Mouse (Mus musculus) retina, postnatal 7 days (tissue): ENCODE measurements around the gene Gns.

Source experiments
- DNase-seq: peaks from one replicate; pipeline ENCODE4 v3.0.0-alpha.2; 2012; ENCODE audit warnings: low read depth, low spot score

The Gns gene

GRCm38 (mm10) chr10:121365781-121366272 lies 937 bp downstream of the Gns start:
- DNase-seq: no peak

GRCm38 (mm10) chr10:121367271-121367670 lies 2.4 kb downstream of the Gns start:
- no peak for DNase-seq

- no peak for DNase-seq
Observed at GRCm38 (mm10) chr10:121367780-121368179, 2.9 kb downstream of the Gns start.

- DNase-seq: no peak
Observed at GRCm38 (mm10) chr10:121368783-121369465, 4.0 kb downstream of the Gns start.

DNA sequence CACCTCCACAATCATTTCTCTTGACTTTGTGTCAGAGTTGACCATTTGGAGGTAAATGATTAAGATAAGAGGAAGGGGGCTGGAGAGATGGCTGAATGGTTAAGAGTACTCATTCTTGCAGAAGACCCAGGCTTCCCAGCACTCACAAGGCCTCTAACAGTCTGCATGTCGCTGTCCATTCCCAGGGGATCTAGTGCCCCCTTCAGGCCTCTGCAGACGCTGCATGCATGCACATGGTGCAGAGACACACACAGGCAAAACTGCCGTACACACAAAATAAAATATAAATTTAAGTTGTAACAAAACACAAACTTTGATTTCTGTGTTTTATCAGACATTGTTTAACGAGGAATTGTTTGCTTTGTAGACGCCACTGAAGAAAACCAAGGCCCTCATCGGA lies 5.9 kb downstream of the Gns start:
- DNase-seq: no peak

DNA sequence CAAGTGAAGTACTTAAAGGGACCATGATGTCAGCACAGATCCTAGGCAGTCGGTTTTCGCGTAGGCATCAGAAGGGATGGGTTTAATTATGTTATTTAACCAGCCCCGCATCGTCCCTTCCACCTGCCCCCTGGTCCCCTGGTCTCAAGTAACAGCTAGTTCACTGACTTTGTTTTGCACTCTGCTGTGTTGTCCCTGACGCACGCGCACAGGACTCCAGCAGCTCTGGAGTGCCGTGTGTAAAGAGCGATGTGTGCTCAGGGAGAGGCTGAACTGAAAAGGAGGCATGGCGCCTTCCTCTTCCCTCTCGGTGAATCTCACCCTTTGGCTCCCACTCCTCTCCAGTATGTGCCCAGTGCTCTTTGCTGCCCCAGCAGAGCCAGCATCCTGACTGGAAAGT lies 9.1 kb downstream of the Gns start:
- DNase-seq: no peak

GRCm38 (mm10) chr10:121374693-121375620 lies 10.1 kb downstream of the Gns start:
- DNase-seq: no peak

DNA sequence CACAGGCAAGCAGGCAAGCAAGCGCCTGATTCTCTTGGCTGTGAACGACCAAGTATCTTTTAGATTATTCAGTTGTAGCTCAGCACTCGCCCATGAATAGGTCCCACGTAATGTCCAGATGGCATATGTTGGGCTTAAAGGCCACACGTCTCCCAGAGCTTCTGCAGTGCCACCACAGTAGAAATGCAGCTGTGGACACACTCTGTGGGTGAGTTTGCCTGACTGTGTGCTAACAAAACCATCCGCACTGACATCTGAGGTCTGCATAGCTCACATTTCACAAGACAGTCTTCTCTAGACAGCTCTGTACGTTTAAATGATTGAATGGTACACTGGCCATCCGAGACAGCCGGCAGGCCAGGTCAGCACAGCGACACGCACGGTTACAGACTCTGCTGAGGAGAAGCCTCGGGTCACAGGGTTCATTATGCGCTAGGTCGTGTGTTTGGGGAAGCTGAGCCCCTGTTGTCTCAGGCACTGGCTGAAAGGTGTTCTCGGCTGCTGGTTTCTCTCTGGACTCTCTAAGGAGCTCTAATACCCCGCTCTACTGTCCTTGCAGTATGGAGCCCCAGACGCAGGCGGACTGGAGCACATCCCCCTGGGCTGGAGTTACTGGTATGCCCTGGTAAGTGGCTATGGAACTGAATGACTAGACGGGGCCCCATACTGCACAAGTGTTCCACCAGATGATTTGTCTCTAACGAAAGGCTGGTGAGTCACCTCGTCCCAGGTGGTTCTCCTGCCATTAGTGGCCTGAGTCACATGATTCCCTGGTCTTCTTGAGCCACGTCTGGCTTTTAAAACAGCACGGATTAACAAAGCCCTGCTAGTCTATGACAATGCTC lies 11.0 kb downstream of the Gns start:
- no peak for DNase-seq

- DNase-seq: no peak
Observed at GRCm38 (mm10) chr10:121376530-121377271, 11.8 kb downstream of the Gns start.

DNA sequence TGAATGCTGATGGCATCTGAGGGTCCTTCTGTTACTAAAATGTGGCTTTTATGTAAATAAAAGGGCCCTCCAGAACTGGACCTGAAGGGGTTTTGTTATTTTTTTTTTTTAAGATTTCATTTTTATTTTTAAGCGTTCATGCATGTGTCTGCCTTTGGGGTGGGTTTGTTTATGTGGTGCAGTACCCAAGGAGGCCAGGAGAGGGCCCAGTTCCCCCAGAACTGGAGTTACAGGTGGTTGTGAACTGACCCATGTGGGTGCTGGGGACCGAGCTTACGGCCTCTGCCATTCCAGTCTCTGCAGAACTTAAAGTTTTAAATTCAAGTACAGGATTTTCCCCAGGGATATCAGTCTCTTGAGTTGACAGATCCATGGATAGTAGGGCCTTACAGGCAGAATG lies 14.5 kb downstream of the Gns start:
- no peak for DNase-seq

DNA sequence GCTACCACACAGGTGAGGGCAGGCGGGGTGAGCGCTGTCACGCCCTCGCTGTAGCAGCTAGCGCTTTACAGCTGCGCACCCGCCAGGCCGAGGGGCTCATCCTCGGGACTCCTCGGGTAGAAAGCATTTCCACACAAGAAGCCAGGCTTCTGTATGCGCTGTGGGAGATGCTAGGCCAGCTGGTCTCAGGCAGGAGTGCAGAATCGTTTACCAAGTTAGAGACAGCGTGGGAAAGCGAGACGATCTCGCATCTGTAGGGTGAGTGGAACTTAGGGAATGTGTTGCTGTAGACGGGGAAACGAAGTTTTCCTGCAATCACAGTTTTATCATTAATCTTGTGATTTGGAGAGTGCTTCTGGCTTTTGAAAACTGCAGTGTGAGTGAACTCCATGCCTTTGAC lies 16.4 kb downstream of the Gns start:
- DNase-seq: no peak

GRCm38 (mm10) chr10:121384710-121385109 lies 19.8 kb downstream of the Gns start:
- no peak for DNase-seq

DNA sequence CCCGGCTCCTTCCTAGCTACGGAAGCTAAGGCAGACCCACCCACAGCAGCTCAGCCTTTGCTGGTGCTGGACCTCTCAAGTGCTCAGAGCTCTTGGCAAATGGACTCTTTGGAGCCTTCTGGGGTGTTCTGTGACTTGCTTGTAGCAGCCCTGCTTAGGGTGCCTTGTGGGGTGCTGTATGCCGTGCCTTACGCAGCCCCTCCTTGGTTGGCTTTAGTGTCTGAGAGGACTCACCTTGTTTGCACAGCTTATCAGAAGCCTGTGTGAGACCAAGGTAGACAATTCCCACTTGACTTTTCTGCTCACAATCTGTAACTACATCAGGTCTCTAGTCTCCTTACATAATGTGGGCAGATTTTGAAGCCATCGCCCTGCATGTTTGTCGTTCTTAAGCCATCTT lies 20.8 kb downstream of the Gns start:
- no peak for DNase-seq

DNA sequence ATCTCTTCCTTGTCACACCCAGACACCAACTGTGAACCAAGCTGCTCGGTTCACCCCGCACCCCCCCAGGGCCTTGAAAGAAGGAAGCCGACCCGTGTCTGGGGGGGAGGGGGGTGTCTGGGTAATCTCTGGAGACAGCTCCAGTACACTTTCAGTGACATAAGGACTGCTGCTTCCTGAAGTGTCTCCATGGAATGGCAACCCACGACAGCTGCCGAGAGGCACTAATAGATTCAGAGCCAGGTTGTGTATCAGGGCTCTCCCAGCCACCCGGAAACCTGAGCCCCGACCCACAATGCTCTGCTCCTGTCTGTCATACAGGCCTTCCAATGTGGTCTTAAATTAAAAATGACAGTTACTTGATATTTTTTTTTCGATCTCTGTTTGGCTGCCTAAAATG lies 21.5 kb downstream of the Gns start:
- no peak for DNase-seq

- DNase-seq: no peak
Observed at GRCm38 (mm10) chr10:121390602-121391001, 25.7 kb downstream of the Gns start.

DNA sequence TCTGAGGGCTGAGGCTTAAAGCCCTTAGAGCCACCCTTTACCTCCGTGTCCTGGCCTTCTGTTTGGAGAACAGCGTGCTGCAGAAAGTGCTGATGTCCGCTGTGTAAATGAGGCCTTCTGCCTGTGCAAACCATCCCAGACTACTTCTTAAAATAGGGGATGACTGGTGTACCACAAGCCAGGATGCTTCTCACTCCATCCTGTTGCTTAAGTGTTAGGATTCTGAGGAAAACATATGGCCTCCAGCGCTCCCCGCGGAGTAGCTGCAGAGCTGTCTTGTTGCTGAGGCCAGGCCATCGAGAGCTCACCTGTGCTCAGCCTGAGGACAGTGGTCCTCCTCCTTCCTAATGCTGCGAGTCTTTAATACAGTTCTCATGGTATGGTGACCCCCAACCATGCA lies 27.0 kb downstream of the Gns start:
- DNase-seq: no peak

GRCm38 (mm10) chr10:121394270-121394669 lies 29.4 kb downstream of the Gns start:
- DNase-seq: no peak

- no peak for DNase-seq
Observed at GRCm38 (mm10) chr10:121394789-121395325, 30.0 kb downstream of the Gns start.

- no peak for DNase-seq
Observed at GRCm38 (mm10) chr10:121395542-121396176, 30.8 kb downstream of the Gns start.

- no peak for DNase-seq
Observed at GRCm38 (mm10) chr10:121398599-121398998, 33.7 kb downstream of the Gns start.
